Mouse (Mus musculus) erythroblast, embryonic 14.5 days (primary cell): Measurements from ENCODE around the gene Evi5. TPM values are rescaled to one million over a fixed set of nuclear protein-coding genes. Genes with fewer than 3 reads are reported as not detected.

ENCODE experiments used
- H3K27me3 ChIP-seq: 2 replicates; pipeline ENCODE4 v1.6.1; 2012; ENCODE audit warnings: inconsistent platforms; ENCODE audit not compliant: control insufficient read depth
- H3K36me3 ChIP-seq: 2 replicates; pipeline ENCODE4 v1.6.1; 2012; ENCODE audit warnings: mild to moderate bottlenecking, inconsistent platforms; ENCODE audit not compliant: control insufficient read depth
- H3K4me1 ChIP-seq: 2 replicates; pipeline ENCODE4 v1.6.1; 2012; ENCODE audit warnings: inconsistent platforms; ENCODE audit not compliant: control insufficient read depth
- H3K4me3 ChIP-seq: replicated peaks from 2 replicates; pipeline ENCODE3; 2012; ENCODE audit warnings: moderate library complexity, mild to moderate bottlenecking, inconsistent platforms
- H3K9me3 ChIP-seq: 2 replicates; pipeline ENCODE4 v1.6.1; 2012; ENCODE audit warnings: low read length, inconsistent platforms, mixed read lengths; ENCODE audit not compliant: control insufficient read depth
- GATA1 ChIP-seq: IDR thresholded peaks from 2 replicates; pipeline ENCODE4 v1.6.1; 2012; ENCODE audit warnings: low read length, inconsistent platforms, mixed read lengths
- TAL1 ChIP-seq: IDR thresholded peaks from 3 replicates; pipeline ENCODE4 v1.6.1; 2012; ENCODE audit warnings: low read length, inconsistent platforms, mixed read lengths
- polyA plus RNA-seq: library from polyadenylated mRNA; stranded (reverse); fragments of >175 nt; gene quantifications from 2 replicates; pipeline ENCODE4 v1.2.3, GENCODE M21; 2012

The Evi5 gene
- polyA plus RNA-seq, 1 experiment = 1.9 TPM

DNA sequence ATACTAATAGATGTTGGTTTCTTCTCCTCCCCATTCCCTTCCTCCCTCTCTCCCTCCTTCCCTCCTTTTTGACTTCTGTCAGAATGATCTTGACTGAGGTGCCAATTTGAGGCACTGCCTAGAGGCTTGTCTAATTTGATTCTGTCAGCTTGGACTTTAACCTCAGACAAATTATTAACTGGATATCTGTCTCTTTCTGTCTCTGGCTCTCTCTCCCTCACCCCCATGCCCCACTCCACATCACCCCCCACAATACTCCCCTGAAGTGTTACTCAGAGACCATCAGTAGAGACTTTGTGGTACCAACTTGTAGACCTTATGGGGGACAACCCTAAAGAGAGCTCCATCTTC lies 329 bp upstream of the Evi5 start:
- no peak for TF ChIP-seq TAL1
- TF ChIP-seq GATA1 = no peak
- peaks cover 50% of the 10 kb centered on the region for H3K4me1 ChIP-seq
- H3K9me3 ChIP-seq = no peaks in the 10 kb centered on the region
- no peaks in the 10 kb centered on the region for H3K27me3 ChIP-seq
- H3K4me3 ChIP-seq = peak overlapping the region; percentile 70
- peaks cover 35% of the 10 kb centered on the region for H3K36me3 ChIP-seq

DNA sequence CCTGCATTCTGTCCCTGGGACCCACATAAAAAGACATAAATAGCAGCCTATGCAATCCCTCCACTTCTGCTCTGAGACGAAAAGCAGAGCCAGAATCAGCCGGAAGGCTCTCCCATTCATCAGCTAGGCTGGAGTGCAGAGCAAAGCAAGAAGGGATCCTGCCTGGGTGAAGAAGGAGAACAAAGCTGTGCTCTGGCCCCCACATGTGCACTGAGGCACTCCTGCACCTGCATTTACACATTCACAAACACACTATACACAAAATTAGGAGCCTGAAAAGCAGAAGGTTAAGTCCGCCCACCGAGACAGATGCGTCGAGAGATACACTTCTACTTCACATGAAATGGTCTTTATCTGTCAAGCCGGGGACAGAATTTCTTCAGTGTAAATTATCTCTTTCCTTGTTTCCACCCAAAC lies 1.0 kb downstream of the Evi5 start:
- peaks cover 60% of the 10 kb centered on the region for H3K4me1 ChIP-seq
- H3K4me3 ChIP-seq = peak overlapping the region; percentile 70
- no peaks in the 10 kb centered on the region for H3K27me3 ChIP-seq
- TF ChIP-seq TAL1 (peak; percentile 70), GATA1 (peak; percentile 76)
- no peaks in the 10 kb centered on the region for H3K9me3 ChIP-seq
- peaks cover 46% of the 10 kb centered on the region for H3K36me3 ChIP-seq

DNA sequence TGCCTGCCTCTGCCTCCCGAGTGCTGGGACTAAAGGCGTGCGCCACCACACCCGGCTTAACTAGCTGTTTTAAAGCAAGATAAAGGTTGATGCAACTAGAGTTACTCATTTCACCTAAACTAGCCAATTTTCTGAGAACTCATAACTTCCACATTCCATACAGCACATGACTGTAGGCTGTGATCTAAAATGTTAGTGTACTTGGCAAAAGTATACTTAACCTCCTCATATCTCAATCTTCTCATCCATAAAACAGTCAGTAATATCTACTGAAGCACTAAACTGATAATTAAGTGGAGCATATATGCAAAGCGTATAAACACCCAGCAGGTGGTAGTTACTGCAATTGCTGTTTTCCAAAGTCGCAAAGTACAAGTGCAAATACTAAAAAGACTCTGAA lies 1.6 kb downstream of the Evi5 start:
- Histone ChIP-seq H3K4me3 (peak overlapping the region; percentile 70), H3K36me3 (peaks cover 51% of the 10 kb centered on the region), H3K4me1 (peaks cover 58% of the 10 kb centered on the region), H3K27me3 (no peaks in the 10 kb centered on the region), H3K9me3 (no peaks in the 10 kb centered on the region)
- TF ChIP-seq GATA1 = no peak
- TF ChIP-seq TAL1 = no peak

DNA sequence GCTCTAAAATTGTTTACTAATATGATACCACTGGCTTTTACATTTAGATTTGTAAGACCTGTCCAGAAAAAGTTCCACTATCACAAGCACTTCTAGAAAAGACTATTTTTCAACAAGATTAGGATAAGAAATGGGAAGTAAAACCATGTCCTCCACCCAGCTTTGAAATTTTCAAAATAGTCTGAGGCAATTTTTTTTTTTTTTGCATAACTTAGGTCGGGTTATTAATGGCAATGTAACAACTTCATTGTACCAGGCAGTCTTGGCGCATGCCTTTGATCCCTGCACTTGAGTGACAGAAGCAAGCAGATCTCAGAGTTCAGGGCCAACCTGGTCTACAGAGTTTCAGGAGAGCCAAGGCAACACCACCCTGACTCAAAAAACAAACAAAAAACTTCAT lies 5.2 kb downstream of the Evi5 start:
- Histone ChIP-seq H3K36me3 (peaks cover 80% of the 10 kb centered on the region), H3K9me3 (no peaks in the 10 kb centered on the region), H3K4me3 (peak overlapping the region; percentile 77), H3K27me3 (no peaks in the 10 kb centered on the region), H3K4me1 (peaks cover 72% of the 10 kb centered on the region)
- TF ChIP-seq TAL1 = no peak
- no peak for TF ChIP-seq GATA1

DNA sequence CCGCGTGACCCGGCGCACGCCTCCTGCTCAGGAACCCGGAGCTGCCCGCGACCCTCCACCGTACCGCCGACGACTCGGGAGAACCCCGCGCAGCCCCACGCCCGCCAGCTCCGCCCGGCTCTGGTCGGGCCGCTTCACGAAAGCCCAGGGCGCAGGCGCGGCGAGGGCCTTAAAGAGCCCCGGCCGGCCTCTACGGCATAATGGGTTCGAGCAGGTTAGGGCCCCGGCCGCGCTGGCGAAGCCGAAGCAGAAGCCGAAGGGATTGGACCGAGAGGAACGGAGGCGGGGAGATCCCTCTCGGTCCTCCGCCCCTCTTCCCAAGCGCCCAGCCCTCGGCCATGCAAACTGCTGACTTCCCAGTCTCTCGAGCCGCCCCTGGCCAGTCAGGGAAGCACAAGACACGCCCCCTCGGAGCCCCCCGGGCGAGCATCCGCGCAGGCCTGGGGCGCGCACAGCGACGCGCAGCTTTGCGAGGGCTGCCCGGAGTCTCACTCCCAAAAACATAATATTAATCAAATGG lies 5.9 kb downstream of the Evi5 start:
- peaks cover 79% of the 10 kb centered on the region for H3K4me1 ChIP-seq
- H3K4me3 ChIP-seq = peak overlapping the region; percentile 77
- H3K9me3 ChIP-seq = no peaks in the 10 kb centered on the region
- TF ChIP-seq GATA1 (no peak), TAL1 (no peak)
- no peaks in the 10 kb centered on the region for H3K27me3 ChIP-seq
- peaks cover 88% of the 10 kb centered on the region for H3K36me3 ChIP-seq

DNA sequence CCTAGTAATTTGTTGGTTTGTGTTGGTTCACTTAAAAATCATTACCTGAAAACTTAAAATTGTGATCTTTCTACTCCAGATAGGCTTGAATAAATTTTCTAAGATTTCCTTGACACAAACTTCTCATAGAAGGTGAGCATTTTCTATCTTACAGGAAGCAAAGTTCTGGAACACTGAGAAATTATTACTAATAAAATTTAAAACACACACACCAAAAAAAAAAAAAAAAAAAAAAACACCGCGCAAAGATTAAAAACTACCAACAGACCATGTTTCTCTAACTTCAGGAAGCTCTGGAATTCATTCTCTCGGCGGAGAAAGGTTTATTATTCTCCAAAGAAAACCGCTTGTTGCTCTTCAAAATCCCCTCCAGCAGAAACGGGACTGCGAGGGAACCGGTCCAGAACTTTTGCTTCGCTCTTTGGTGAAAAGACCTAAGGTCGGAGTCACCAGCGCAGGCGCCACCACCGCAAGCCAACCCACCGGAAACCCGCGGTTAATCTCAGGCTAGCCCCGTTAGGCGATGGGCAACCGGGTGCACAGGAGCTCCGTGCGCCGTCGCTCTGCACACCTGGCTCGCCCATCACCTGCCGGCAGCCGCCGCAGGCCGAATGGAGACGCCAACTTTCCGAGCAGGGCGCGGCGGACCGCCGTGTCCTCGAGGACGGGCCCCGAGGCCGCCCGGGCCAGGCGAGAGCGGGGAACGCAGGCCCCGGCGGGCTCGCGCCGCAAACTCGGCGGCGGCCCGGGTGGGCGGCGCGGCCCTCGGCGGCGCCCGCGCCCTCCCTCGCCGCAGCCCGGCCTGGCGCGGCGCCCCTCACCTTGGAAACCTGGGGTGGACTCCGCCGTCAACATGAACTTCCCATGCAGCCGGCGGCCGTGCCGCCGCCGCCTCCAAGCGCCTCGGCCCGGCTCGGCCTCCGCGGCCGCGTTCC lies 6.7 kb downstream of the Evi5 start:
- no peaks in the 10 kb centered on the region for H3K27me3 ChIP-seq
- no peak for TF ChIP-seq GATA1
- TF ChIP-seq TAL1 = no peak
- H3K4me1 ChIP-seq = peaks cover 82% of the 10 kb centered on the region
- H3K36me3 ChIP-seq = peaks cover 88% of the 10 kb centered on the region
- H3K9me3 ChIP-seq = no peaks in the 10 kb centered on the region
- H3K4me3 ChIP-seq = peak overlapping the region; percentile 77

DNA sequence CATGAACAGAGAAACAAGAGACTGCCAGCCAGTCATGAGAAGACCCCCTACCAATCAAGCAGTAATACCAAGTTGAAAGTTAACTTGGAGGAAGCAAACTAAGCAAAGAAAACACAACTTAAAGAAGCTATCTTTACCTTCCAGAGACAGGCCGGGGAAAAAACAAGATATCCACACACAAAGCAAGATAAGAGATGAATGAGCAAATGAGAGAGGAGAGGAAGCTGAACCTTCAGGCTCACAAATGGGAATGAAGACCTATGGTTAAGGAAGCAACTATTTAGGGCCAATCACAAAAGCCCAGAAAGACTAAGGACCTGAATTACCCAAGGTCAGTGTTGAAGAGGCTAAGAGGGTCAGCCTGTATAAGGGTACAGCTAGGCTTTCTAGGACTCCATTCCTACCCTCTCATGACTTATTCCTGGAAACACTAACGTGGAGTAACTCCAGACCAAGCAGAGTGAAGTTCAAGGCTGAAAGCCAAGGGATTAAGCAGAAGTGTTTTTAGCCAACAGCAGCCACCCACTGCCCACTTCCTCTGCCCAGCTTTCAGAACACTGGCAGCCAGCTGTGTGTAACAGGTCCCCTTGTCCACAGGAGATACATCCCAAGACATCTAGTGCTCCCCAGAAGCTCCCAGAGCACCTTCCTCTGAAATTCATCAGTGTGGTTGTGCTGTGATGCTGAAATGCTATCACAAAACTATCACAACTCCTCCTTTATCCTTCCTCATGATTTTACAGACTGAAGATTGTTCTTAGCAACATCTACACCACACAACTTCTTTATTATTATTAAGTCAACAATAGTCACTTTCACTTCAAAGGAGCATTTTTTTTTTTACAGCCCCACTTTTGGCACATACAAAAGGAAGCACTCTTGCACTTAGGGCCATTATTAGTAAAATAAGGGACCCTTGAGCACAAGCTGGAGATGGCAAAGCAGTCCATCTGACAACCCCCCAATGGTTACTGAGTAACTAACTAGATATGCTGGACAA lies 8.5 kb downstream of the Evi5 start:
- Histone ChIP-seq H3K27me3 (no peaks in the 10 kb centered on the region), H3K9me3 (no peaks in the 10 kb centered on the region), H3K4me3 (peak overlapping the region; percentile 77), H3K36me3 (peaks cover 88% of the 10 kb centered on the region), H3K4me1 (peaks cover 82% of the 10 kb centered on the region)
- TF ChIP-seq GATA1 (0 out of 2 replicates have a peak, but pooled peaks have one; percentile 53), TAL1 (peak; percentile 30; the same call in 1 of the 3 replicates)

DNA sequence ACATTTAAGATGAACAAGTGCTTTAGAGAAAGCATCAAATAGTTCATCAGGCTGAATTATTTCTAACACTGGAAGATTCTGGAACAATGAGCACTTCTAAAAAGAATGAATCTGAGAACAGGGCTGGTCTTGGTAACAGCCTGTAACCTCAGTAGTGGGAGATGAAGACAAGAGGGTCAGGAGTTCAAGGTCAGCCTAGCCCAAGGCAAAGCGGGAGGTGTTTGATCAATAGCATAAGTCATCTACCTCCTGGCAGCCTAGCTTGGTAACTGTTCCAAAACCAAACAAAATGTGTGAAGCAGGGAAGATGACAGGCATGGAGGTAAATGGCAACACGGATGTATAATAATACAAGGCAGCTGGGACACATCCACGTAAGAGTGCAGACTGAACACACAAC lies 10.9 kb downstream of the Evi5 start:
- H3K9me3 ChIP-seq = no peaks in the 10 kb centered on the region
- H3K4me3 ChIP-seq = no peak overlapping the region
- TF ChIP-seq TAL1 (no peak), GATA1 (no peak)
- H3K4me1 ChIP-seq = peaks cover 64% of the 10 kb centered on the region
- H3K27me3 ChIP-seq = no peaks in the 10 kb centered on the region
- H3K36me3 ChIP-seq = peaks cover 89% of the 10 kb centered on the region

DNA sequence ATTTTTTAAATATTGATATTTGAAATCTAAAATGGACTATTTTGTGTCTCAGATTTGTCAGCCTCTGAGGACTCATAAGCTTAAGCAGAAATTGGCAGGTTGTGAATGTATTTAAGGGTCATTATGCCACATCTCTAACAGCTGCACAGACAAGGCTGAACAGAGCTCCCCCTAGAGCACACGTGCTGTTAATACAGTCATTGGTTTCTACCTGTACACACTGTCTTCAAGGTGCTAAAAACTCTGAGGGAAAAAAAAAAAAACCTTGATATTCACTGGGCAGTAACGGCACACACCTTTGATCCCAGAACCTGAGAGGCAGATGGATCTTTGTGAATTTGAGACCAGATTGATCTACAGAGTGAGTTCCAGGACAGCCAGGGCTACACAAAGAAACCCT lies 15.9 kb downstream of the Evi5 start:
- Histone ChIP-seq H3K27me3 (no peaks in the 10 kb centered on the region), H3K4me1 (peaks cover 38% of the 10 kb centered on the region), H3K9me3 (no peaks in the 10 kb centered on the region), H3K36me3 (peaks cover 92% of the 10 kb centered on the region), H3K4me3 (no peak overlapping the region)
- TF ChIP-seq GATA1 (no peak), TAL1 (no peak)
